Mouse (Mus musculus) E14TG2a.4 (cell line): ENCODE measurements around the gene Gas7.

Experiments used
- CTCF ChIP-seq: conservative IDR thresholded peaks from 2 replicates; pipeline ENCODE4 v1.5.1; 2014; ENCODE audit warnings: low read length
- NANOG ChIP-seq: IDR thresholded peaks from 2 replicates; pipeline ENCODE4 v1.6.1; 2014; ENCODE audit warnings: borderline replicate concordance, low read length, mixed read lengths
- POU5F1 ChIP-seq: IDR thresholded peaks from 2 replicates; pipeline ENCODE4 v1.6.1; 2014; ENCODE audit warnings: low read length, borderline replicate concordance

GRCm38 (mm10) chr11:67558772-67559448 is 103.7 kb downstream of the Gas7 start:
- TF ChIP-seq CTCF (no peak), POU5F1 (no peak), NANOG (no peak)
